Mouse (Mus musculus) liver, embryonic 14.5 days (tissue): ENCODE data around the gene Rrp7a.

Source experiments
- CTCF ChIP-seq: IDR thresholded peaks from 2 replicates; pipeline ENCODE4 v1.5.1; 2016; ENCODE audit warnings: antibody characterized with exemption, low read depth, control low read depth
- EP300 ChIP-seq: IDR thresholded peaks from 2 replicates; pipeline ENCODE4 v1.6.1; 2016; ENCODE audit warnings: antibody characterized with exemption, low read depth

GRCm38 (mm10) chr15:83088495-83089428 is 33.8 kb downstream of the Rrp7a start:
- no peak for TF ChIP-seq CTCF
- TF ChIP-seq EP300: no peak
